Mouse (Mus musculus): ENCODE results near the gene Pxmp4.

DNA sequence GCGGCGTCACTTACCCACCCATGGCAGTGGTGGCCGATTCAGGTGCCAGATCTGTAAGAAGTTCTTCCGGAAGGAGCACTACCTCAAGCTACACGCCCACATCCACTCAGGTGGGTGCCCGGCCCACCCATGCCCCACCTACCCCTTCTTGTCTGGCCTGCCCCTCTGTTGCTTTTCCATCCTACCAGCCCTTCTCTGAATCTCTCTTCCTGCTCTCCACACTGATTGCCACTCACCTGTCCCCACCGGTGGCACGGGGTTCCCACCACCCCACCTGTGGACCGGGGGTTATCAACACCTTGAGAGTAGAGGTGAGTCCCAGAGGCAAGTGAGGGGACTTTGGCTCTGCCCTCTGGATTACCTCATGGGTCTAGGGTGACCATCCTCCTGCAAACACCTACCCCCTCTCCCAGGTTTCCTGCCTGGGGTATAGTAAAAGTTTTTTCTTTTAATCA, 38.5 kb upstream of the Pxmp4 start:
- TF ChIP-seq CTCF (IDR thresholded peaks at IDR 0.05; ENCODE audit: extremely low read depth, insufficient read depth, low read length): no peak
- TF ChIP-seq POLR2A (IDR thresholded peaks at IDR 0.05; ENCODE audit: extremely low read depth, insufficient read depth, low read length): no peak
